Mouse (Mus musculus) lung, adult 2 months (tissue): ENCODE results near the gene Pemt. TPM values are rescaled to one million over a fixed set of nuclear protein-coding genes. Genes with fewer than 3 reads are reported as not detected.
A peak's percentile ranks its signal among the peaks of the same experiment; 100 is the strongest.
"Not testable (repeated sequence)": the region's sequence is repeated elsewhere in the genome, so short reads cannot be mapped to it uniquely, and the experiment has no call there.

Experiments used
- DNase-seq: peaks from one replicate; pipeline ENCODE4 v3.0.0; 2022
- H3K4me1 ChIP-seq: fragments of 200-500 bp; 2 replicates; pipeline ENCODE4 v1.6.1; 2011; ENCODE audit warnings: low read length; ENCODE audit not compliant: control insufficient read depth, insufficient read depth
- H3K4me3 ChIP-seq: fragments of 200-500 bp; replicated peaks from 2 replicates; pipeline ENCODE3; 2011; ENCODE audit warnings: low read depth, mild to moderate bottlenecking, control low read depth, low read length; ENCODE audit errors: extremely low read depth
- CTCF ChIP-seq: fragments of 200-500 bp; IDR thresholded peaks from 2 replicates; pipeline ENCODE4 v1.5.1; 2011; ENCODE audit warnings: mild to moderate bottlenecking, low read length, control low read depth; ENCODE audit not compliant: insufficient read depth
- POLR2A ChIP-seq: fragments of 200-500 bp; IDR thresholded peaks from 2 replicates; pipeline ENCODE4 v1.6.1; 2011; ENCODE audit warnings: low read depth, mild to moderate bottlenecking, control low read depth, low read length, borderline replicate concordance; ENCODE audit errors: extremely low read depth
- WGBS: fragments of 180-500 bp; shearing (Covaris S2); methylation state at CpG from one replicate; pipeline ENCODE4 v1.1.7; 2018; 5-methylcytosine and 5-hydroxymethylcytosine counted together
- polyA plus RNA-seq: library from polyadenylated mRNA; depleted of rRNA; stranded (reverse); fragments of >200 nt; gene quantifications from 2 replicates; pipeline ENCODE4 v1.2.3, GENCODE M21; 2012

Gene Pemt
- polyA plus RNA-seq, 1 experiment, result 6.4 TPM

DNA sequence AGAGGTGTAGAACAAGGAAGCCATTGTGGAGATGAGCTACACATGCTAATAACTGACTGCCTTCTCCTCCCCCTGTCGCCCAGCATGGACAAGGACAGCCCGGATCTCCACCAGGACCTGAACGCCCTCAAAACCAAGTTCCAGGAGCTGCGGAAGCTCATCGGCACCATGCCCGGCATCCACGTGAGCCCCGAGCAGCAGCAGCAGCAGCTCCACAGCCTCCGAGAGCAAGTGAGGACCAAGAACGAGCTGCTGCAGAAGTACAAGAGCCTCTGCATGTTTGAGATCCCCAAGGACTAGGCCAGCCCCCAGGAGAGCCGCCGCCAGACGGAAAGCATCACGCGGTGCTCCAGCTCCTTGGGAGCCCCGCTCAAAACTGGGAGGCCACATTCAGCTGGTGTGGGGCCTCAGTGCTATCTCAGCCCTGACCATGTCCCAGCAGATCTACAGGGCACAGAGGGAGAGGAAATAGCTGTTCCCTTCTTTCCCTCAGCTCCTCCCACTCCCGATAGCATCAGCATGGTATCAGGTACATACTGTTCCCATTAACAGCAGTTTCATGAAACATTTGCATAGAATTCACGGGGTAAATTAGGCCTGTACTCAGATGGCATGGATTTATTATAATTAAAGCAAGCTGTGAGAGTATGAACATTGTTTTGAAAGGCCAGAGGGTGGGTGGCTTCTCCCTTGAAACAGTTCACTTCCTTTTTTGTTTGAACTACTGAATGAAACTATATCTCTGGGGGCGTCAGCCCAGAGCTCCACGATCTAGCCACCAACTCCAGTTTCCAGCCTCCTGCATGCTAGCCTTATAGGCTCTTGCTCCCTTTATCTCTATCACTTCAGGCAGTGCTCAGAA is 85.6 kb downstream of the Pemt start:
- Histone ChIP-seq H3K4me3 (no peak overlapping the region), H3K4me1 (peaks cover 7% of the 10 kb centered on the region; the same call in 1 of the 2 replicates)
- TF ChIP-seq POLR2A (no peak), CTCF (no peak)
- DNase-seq, result no peak
- WGBS, result 85% methylated on average over 20 of the region's 20 CpGs

- no peak for DNase-seq
- 66% methylated on average over 4 of the region's 4 CpGs for WGBS
- peaks cover 7% of the 10 kb centered on the region; the same call in 1 of the 2 replicates for H3K4me1 ChIP-seq
- TF ChIP-seq POLR2A (no peak), CTCF (no peak)
- no peak overlapping the region for H3K4me3 ChIP-seq
Observed at GRCm38 (mm10) chr11:59959453-59959852, 86.8 kb downstream of the Pemt start.

DNA sequence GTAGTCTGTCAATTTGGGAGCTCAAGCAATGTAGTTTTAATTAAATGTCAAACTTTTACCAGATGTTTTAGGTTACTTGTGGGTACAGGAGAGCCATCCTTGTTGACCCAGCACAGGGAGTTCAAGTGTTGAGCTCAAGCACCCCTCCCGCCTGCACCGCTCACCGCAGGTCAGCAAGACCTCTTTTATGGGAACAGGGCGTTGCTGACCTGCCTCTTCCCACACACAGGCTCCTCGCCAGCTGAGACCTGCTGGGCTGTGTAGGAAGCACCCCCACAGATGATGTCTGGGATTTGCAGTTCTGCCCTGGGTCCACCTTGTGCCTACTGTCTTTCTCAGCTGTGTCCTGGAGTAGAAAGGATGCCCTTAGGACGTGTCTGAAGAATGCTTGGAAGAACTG is 89.5 kb downstream of the Pemt start:
- TF ChIP-seq POLR2A (no peak), CTCF (no peak)
- H3K4me3 ChIP-seq, result no peak overlapping the region
- 62% methylated on average over 6 of the region's 6 CpGs for WGBS
- H3K4me1 ChIP-seq, result 0 out of 2 replicates have a peak, but pooled peaks cover 2% of the 10 kb centered on the region
- peak; percentile 50 for DNase-seq

DNA sequence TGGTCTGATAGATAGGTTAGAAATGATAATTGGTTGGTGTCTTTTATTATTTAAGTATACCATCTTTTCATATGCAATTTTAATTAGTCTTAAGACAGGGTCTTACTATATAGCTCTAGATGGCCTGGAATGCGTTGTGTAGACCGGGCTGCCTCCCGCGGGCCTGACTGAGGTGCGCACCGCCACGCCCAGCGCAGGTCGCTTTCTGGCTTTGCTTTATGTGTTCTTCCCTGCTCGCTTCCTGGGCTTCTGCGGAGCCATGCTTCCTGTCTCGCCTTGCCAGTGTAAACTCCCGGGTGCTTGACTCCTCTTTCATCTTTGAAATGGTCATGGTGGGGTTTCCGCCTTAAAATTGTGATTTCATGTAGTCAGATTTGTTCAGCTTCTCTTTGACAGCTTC is 93.4 kb downstream of the Pemt start:
- H3K4me3 ChIP-seq, result no peak overlapping the region
- 41% methylated on average over 14 of the region's 14 CpGs for WGBS
- TF ChIP-seq POLR2A (no peak), CTCF (no peak)
- DNase-seq, result no peak
- H3K4me1 ChIP-seq, result peaks cover 4% of the 10 kb centered on the region; the same call in 1 of the 2 replicates

DNA sequence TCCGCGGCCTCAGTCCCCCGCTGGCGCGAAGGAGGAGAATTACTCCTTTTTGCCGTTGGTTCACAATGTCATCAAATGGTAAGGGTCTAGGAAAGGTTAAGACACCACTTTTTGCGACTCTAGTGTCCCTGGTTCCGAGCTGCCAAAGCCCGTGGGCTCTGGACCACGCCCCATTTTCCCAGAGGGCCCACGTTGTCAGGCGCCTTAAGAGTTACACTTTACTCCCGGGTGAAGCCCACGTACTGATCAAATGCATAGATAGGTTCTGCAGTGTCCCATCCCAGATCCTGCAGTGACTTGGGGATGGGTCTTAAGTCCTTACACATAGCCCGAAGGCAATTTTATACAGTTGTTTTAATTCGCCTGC is 97.9 kb downstream of the Pemt start:
- H3K4me1 ChIP-seq, result peaks cover 7% of the 10 kb centered on the region; the same call in 1 of the 2 replicates
- H3K4me3 ChIP-seq, result peak overlapping the region; percentile 74
- WGBS, result 3% methylated on average over 16 of the region's 16 CpGs
- DNase-seq, result no peak
- TF ChIP-seq CTCF (no peak), POLR2A (0 out of 2 replicates have a peak, but pooled peaks have one; percentile 2)

DNA sequence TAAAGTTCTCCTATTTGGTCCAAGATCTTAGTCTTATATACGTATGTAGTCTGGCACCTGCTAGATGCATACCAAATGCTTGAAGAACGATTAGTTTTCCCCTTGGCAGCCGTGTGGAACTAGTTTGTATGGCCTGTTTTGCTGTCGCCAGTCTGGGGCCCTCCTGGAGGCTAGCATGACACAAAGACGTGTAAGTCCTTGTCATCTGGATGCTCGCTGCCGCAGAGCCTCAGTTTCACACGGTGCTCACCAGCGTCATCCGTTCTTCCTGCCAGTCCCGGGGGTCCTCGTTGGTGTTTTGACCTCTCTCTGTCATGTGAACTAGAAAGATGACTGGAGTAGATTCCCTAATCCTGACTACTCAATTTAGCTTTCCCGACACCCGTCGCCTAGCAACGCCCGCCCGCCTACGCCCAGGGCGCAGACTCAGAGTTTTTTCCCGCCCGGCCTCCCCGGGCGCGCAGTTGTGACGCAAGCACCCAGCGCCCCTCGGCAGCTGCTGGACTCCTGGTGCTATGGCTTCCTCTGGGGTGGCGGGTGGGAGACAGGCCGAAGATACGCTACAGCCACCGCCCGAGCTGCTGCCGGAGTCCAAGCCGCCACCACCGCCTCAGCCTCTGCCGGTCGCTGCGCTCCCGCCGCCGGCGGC is 98.4 kb downstream of the Pemt start, which contains the start of gene Med9:
Gene Med9 (plus strand): TSS at position 455 of the 649 bp plus-strand sequence.
- WGBS, result 2% methylated on average over 43 of the region's 43 CpGs
- TF ChIP-seq CTCF (no peak), POLR2A (peak; percentile 51; the same call in 1 of the 2 replicates)
- peak; percentile 94 for DNase-seq
- H3K4me3 ChIP-seq, result peak within 1 kb of the TSS; percentile 74
- peaks cover 7% of the 10 kb centered on the region; the same call in 1 of the 2 replicates for H3K4me1 ChIP-seq

DNA sequence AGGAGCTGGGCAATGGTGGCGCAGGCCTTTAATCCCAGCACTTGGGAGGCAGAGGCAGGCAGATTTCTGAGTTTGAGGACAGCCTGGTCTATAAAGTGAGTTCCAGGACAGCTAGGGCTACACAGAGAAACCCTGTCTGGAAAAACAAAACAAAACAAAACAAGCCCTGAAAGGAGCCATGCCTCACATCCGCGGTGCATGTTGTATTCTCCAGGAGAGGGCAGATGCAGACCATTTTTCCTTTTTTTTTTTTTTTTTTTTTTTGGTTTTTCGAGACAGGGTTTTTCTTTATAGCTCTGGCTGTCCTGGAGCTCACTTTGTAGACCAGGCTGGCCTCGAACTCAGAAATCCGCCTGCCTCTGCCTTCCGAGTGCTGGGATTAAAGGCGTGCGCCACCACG is 101.4 kb downstream of the Pemt start:
- 91% methylated on average over 9 of the region's 10 CpGs for WGBS
- not testable (repeated sequence) for H3K4me1 ChIP-seq, DNase-seq, H3K4me3 ChIP-seq

- no peak for DNase-seq
- Histone ChIP-seq H3K4me1 (no peaks in the 10 kb centered on the region), H3K4me3 (no peak overlapping the region)
- no peak for TF ChIP-seq POLR2A
- TF ChIP-seq CTCF, result no peak
- 7% methylated on average over 3 of the region's 3 CpGs for WGBS
Observed at GRCm38 (mm10) chr11:59941391-59941790, 104.9 kb downstream of the Pemt start.

DNA sequence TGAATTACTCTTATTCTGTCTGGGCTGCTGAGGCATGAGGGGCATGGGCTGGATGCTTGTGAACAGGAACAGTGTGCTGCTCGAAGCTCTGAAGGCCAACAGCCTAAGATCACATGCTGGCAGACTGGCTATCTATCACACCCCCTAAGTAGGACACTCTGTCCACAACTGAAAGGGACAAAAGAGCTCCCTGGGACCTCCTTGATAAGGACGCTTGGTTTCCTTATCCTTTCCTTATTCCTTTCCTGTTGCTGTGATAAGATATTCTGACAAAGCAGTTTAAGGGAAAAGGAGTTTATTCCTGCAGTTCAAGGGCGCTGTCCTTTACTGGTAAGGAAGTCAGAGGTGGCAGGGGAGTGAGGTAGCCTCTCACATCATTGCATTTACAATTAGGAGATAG is 105.6 kb downstream of the Pemt start:
- DNase-seq, result no peak
- no peak overlapping the region for H3K4me3 ChIP-seq
- WGBS, result 57% methylated on average over 3 of the region's 3 CpGs
- H3K4me1 ChIP-seq, result no peaks in the 10 kb centered on the region
- no peak for TF ChIP-seq POLR2A
- TF ChIP-seq CTCF, result no peak
